Mouse (Mus musculus): ENCODE results near the gene Nit1.

GRCm38 (mm10) chr1:171309321-171309720, 36.1 kb downstream of the Nit1 start:
- TF ChIP-seq CTCF (IDR thresholded peaks at IDR 0.05; ENCODE audit: extremely low read depth, insufficient read length, insufficient replicate concordance, low read depth, low read length) (no peak), POLR2A (IDR thresholded peaks at IDR 0.05; ENCODE audit: low read depth, low read length) (no peak)
